Mouse (Mus musculus): ENCODE measurements around the gene Nol9. TPM values are rescaled to one million over a fixed set of nuclear protein-coding genes. Genes with fewer than 3 reads are reported as not detected.

The Nol9 gene
- polyA plus RNA-seq, 1 experiment from 2014 or later: 22.7 TPM

DNA sequence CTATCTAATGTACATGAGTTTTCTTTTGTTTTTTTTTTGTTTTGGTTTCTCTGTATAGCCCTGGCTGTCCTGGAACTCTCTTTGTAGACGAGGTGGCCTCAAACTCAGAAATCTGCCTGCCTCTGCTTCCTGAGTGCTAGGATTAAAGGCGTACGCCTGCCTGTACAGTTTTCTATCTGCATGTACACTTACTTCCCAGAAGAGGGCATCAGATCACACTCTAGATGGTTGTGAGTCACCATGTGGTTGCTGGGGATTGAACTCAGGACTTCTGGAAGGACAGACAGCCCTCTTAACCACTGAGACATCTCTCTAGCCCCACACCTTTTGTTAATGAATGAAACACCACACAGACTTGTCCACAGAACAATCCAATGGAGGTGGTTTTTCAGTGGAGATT lies 40.1 kb downstream of the Nol9 start:
- Histone ChIP-seq H3K36me3 (ENCODE audit: control insufficient read depth, insufficient read depth, low read length) (no peaks in the 10 kb centered on the region), H3K4me3 (ENCODE audit: low read length) (no peak overlapping the region), H3K4me1 (replicated peaks; ENCODE audit: control insufficient read depth, insufficient read depth, low read length) (no peaks in the 10 kb centered on the region), H3K27ac (ENCODE audit: low read length) (no peak overlapping the region), H3K27me3 (ENCODE audit: control insufficient read depth, insufficient read depth, low read depth, low read length) (no peaks in the 10 kb centered on the region), H3K9me3 (ENCODE audit: control insufficient read depth, low read length) (no peaks in the 10 kb centered on the region), H3K4me2 (ENCODE audit: low read depth, low read length) (no peak overlapping the region), H3K9ac (ENCODE audit: low read length) (no peak overlapping the region)
- ATAC-seq (ENCODE audit: low read depth): no peak
- WGBS: 82% methylated on average over 3 of the region's 3 CpGs

DNA sequence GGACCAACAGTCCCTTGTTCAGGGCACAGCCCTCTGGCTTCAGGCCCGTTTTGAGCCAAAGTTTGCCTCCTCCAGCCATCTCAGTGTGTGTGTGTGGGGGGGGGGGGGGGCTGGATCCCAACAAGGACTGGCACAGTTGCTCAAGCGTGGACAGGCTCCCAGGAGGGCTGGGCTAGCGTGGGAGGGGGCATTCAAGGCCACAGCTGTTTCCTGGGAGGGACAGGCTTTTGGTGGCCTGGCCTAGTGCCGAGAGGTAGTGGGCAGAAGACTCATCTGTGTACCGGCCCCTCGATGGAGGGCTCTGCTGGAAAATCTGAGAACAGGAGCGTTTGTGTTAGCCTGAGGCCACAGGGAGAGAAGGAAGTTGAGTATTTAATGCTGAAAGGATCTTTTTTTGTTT lies 40.8 kb downstream of the Nol9 start:
- H3K4me2 ChIP-seq (ENCODE audit: low read depth, low read length): no peak overlapping the region
- H3K4me1 ChIP-seq (replicated peaks; ENCODE audit: control insufficient read depth, insufficient read depth, low read length): no peaks in the 10 kb centered on the region
- 57% methylated on average over 7 of the region's 7 CpGs for WGBS
- no peak overlapping the region for H3K27ac ChIP-seq (ENCODE audit: low read length)
- H3K27me3 ChIP-seq (ENCODE audit: control insufficient read depth, insufficient read depth, low read depth, low read length): no peaks in the 10 kb centered on the region
- H3K9me3 ChIP-seq (ENCODE audit: control insufficient read depth, low read length): no peaks in the 10 kb centered on the region
- no peaks in the 10 kb centered on the region for H3K36me3 ChIP-seq (ENCODE audit: control insufficient read depth, insufficient read depth, low read length)
- ATAC-seq (ENCODE audit: low read depth): no peak
- no peak overlapping the region for H3K4me3 ChIP-seq (ENCODE audit: low read length)
- H3K9ac ChIP-seq (ENCODE audit: low read length): no peak overlapping the region

DNA sequence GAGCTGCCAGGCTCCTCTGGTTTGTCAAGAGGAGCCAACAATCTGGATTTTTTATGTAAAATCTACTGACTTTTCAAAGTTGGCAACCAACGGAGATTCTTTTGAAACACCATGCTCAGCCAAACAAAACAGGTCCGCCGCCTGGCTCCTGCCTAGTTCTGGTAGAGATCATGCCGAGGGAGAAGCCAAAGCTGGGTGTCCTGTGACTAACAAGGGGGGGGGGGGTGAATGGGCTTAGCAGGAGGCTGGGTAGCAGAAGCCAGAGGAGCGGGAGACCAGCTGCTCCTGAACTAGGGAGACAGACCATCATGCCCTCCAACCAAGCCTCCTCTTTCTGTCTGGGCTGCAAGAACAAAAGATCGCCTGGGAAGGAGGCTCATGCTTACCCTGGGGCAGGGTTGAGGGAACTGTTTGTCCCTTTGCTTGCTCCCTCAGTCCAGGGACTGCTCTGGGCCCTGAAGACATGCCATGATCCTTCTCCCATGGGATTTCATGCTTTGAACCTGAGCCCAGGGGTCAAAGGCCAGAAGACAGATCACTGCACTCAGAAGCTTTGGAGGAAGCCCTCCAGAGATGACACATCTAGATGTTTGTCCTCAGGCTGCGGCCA lies 44.6 kb downstream of the Nol9 start:
- 61% methylated on average over 7 of the region's 7 CpGs for WGBS
- no peaks in the 10 kb centered on the region for H3K27me3 ChIP-seq (ENCODE audit: control insufficient read depth, insufficient read depth, low read depth, low read length)
- H3K4me3 ChIP-seq (ENCODE audit: low read length): no peak overlapping the region
- no peak overlapping the region for H3K9ac ChIP-seq (ENCODE audit: low read length)
- H3K27ac ChIP-seq (ENCODE audit: low read length): no peak overlapping the region
- no peak overlapping the region for H3K4me2 ChIP-seq (ENCODE audit: low read depth, low read length)
- H3K36me3 ChIP-seq (ENCODE audit: control insufficient read depth, insufficient read depth, low read length): no peaks in the 10 kb centered on the region
- no peak for ATAC-seq (ENCODE audit: low read depth)
- peaks cover 6% of the 10 kb centered on the region for H3K4me1 ChIP-seq (replicated peaks; ENCODE audit: control insufficient read depth, insufficient read depth, low read length)
- no peaks in the 10 kb centered on the region for H3K9me3 ChIP-seq (ENCODE audit: control insufficient read depth, low read length)

DNA sequence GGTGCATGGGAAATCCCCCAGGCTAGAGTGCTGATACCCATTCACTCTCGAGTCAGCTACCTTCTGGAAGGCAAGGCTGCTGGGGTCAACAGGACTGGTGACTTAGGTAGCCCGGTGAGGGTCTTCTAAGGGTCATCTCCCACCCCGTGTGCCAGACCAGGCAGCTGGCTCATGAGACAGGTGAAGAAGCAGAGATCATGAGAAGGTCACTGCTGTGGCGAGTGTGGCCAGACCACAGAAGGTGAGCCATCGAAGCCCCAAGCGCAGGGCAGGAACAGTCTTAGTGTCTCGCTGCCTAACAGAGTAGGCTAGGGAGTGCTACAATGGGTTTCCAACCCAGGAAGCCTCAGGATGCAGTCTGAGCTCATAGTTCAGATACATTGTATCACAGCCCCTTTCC lies 45.5 kb downstream of the Nol9 start:
- Histone ChIP-seq H3K27me3 (ENCODE audit: control insufficient read depth, insufficient read depth, low read depth, low read length) (no peaks in the 10 kb centered on the region), H3K4me2 (ENCODE audit: low read depth, low read length) (no peak overlapping the region), H3K9me3 (ENCODE audit: control insufficient read depth, low read length) (no peaks in the 10 kb centered on the region), H3K27ac (ENCODE audit: low read length) (no peak overlapping the region), H3K4me1 (replicated peaks; ENCODE audit: control insufficient read depth, insufficient read depth, low read length) (peaks cover 6% of the 10 kb centered on the region), H3K9ac (ENCODE audit: low read length) (no peak overlapping the region), H3K36me3 (ENCODE audit: control insufficient read depth, insufficient read depth, low read length) (no peaks in the 10 kb centered on the region; the same call in 1 of the 2 replicates), H3K4me3 (ENCODE audit: low read length) (no peak overlapping the region)
- ATAC-seq (ENCODE audit: low read depth): no peak
- 82% methylated on average over 7 of the region's 7 CpGs for WGBS

DNA sequence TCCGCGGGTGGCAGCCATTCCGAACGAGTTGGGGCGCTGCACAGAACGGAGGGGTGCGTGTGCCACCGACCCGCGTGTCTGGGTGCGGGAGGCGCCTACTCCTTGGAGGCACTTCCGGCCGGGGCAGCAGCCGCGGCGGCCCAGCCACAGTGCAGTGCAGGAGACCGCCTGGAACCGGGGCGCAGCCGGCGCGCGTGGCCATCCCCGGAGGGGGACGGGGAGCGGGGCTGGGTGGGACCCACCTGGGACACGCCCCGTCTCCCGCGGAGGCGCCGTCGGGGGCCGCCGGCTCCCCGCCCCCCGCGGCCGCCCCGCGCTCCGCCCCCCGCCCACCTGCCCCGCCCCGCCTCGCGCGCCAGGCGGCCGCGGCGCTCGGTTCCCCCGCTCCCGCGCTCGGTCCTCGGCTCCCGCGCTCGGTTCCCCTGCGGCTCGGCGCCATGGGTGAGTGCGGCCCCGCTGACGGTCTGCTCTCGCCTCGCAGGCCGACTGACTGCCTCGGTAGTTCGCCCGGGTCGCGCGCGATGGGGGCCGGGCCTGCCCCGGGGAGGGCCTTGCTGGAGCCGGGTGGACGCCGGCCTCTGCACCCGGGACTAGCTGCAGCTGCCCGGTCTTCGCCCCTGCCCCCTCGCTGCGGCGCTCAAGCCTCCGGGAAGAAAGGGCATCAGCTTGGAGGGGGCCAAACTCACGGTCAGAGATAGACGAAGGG lies 47.5 kb downstream of the Nol9 start:
- H3K4me3 ChIP-seq (ENCODE audit: low read length): peak overlapping the region; percentile 79

DNA sequence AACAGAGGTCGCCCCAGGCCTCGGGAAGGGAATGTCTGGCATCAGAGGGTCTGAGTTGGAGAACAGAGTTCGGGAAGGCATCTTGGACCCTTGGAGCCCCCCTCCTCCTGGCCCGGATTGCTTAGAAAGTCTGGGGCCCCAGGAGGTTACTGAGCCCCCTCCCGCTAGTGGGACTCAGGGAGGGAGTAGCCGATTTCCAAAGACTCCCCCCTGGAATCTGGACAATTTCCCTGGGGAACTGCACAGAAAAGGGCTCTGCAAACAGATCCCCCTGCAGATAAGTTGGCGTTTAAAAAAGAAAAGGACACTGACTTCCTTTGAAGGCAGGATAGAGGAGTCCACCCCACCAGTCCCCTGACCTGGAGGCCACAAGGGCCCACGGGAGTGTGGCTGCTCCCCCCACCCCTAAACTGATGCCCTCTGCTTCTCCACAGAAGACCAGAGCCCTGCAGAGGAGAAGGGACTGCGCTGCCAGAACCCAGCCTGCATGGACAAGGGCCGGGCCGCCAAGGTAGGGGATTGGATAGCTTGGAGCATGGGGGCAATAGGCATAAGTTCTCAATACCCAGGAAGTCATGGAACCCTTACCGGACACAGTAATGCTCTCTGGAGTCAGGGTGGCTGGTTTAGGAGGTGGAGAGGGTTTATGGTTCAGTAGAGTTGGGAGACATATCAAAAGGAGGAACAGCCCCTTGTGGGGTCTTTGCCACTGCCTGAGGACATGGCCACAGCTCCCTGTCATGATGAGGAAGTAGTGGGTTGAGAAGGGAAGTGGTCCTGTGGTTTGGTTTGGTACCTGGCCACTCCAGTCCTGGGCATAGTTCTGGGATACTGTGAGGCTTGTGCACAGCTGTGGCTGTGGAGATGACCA lies 48.3 kb downstream of the Nol9 start:
- peaks cover 6% of the 10 kb centered on the region for H3K4me1 ChIP-seq (replicated peaks; ENCODE audit: control insufficient read depth, insufficient read depth, low read length)
- no peaks in the 10 kb centered on the region for H3K9me3 ChIP-seq (ENCODE audit: control insufficient read depth, low read length)
- H3K36me3 ChIP-seq (ENCODE audit: control insufficient read depth, insufficient read depth, low read length): no peaks in the 10 kb centered on the region; the same call in 1 of the 2 replicates
- peak overlapping the region; percentile 26 for H3K27ac ChIP-seq (ENCODE audit: low read length)
- ATAC-seq (ENCODE audit: low read depth): peak; percentile 13; the same call in 1 of the 2 replicates
- H3K4me3 ChIP-seq (ENCODE audit: low read length): peak overlapping the region; percentile 79
- peak overlapping the region; percentile 77 for H3K4me2 ChIP-seq (ENCODE audit: low read depth, low read length)
- H3K27me3 ChIP-seq (ENCODE audit: control insufficient read depth, insufficient read depth, low read depth, low read length): no peaks in the 10 kb centered on the region
- peak overlapping the region; percentile 83 for H3K9ac ChIP-seq (ENCODE audit: low read length)
- 8% methylated on average over 12 of the region's 12 CpGs for whole genome bisulfite sequencing

More for the DNA sequence above, 47.5 kb downstream of the Nol9 start:
- peak; percentile 92 for ATAC-seq (ENCODE audit: low read depth)
- Histone ChIP-seq H3K4me1 (replicated peaks; ENCODE audit: control insufficient read depth, insufficient read depth, low read length) (peaks cover 6% of the 10 kb centered on the region), H3K27me3 (ENCODE audit: control insufficient read depth, insufficient read depth, low read depth, low read length) (no peaks in the 10 kb centered on the region), H3K36me3 (ENCODE audit: control insufficient read depth, insufficient read depth, low read length) (no peaks in the 10 kb centered on the region; the same call in 1 of the 2 replicates), H3K9me3 (ENCODE audit: control insufficient read depth, low read length) (no peaks in the 10 kb centered on the region), H3K27ac (ENCODE audit: low read length) (peak overlapping the region; percentile 26), H3K9ac (ENCODE audit: low read length) (peak overlapping the region; percentile 83), H3K4me2 (ENCODE audit: low read depth, low read length) (peak overlapping the region; percentile 77)
- under 1% methylated on average over 43 of the region's 92 CpGs for WGBS

DNA sequence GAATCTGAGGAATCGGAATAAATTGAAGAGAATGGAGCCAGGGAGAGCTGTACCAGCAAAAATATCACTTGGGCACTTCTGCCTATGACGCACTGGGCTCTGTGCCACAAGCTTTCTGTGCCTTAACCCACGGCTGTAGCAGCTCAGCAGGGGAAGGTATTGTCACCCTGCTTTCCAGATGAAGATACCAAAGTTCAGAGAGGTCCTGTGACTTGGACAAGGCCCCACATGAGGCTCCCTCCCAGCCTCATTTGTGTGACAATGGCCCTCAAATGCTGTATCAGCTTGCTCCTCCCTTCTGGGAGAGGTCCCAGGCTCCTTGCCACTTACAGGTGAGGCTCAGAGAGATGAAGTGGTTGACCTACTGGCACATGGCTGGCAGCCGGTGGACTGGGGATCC lies 49.0 kb downstream of the Nol9 start:
- H3K27ac ChIP-seq (ENCODE audit: low read length): no peak overlapping the region

DNA sequence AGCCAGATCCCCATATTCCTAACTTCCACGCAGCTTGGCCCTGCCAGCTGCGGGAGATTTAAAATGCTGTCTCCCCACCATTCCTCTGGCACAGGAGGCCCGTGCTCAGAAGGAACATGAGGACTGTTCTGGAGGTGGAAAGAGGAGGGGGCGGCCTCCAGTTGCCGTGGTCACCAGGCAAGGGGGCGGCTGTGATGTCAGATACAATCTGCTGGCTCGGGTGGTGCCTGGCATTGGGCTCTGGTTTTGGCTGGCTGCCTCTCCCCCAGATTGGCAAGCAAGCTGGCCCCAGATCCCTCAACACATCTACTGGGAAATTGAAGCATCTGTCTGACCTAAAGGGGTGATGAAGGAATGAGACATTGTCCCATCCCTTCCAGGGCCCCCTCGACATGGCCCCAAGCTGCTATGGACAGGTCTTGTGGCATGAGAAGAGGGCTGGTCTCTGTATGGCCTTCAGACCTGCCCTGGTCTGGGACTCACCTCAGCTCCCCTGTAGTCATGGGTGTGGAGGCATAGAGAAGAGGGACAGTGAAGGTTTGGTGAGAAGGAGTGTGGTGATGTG lies 49.5 kb downstream of the Nol9 start:
- Histone ChIP-seq H3K4me2 (ENCODE audit: low read depth, low read length) (no peak overlapping the region), H3K4me3 (ENCODE audit: low read length) (no peak overlapping the region), H3K9ac (ENCODE audit: low read length) (no peak overlapping the region), H3K27ac (ENCODE audit: low read length) (no peak overlapping the region), H3K27me3 (ENCODE audit: control insufficient read depth, insufficient read depth, low read depth, low read length) (no peaks in the 10 kb centered on the region), H3K9me3 (ENCODE audit: control insufficient read depth, low read length) (no peaks in the 10 kb centered on the region), H3K36me3 (ENCODE audit: control insufficient read depth, insufficient read depth, low read length) (no peaks in the 10 kb centered on the region; the same call in 1 of the 2 replicates), H3K4me1 (replicated peaks; ENCODE audit: control insufficient read depth, insufficient read depth, low read length) (peaks cover 6% of the 10 kb centered on the region)
- ATAC-seq (ENCODE audit: low read depth): no peak
- WGBS: 58% methylated on average over 8 of the region's 8 CpGs

More for the DNA sequence above, 49.0 kb downstream of the Nol9 start:
- Histone ChIP-seq H3K36me3 (ENCODE audit: control insufficient read depth, insufficient read depth, low read length) (no peaks in the 10 kb centered on the region; the same call in 1 of the 2 replicates), H3K27me3 (ENCODE audit: control insufficient read depth, insufficient read depth, low read depth, low read length) (no peaks in the 10 kb centered on the region), H3K9me3 (ENCODE audit: control insufficient read depth, low read length) (no peaks in the 10 kb centered on the region), H3K9ac (ENCODE audit: low read length) (peak overlapping the region; percentile 83; the same call in 1 of the 2 replicates), H3K4me1 (replicated peaks; ENCODE audit: control insufficient read depth, insufficient read depth, low read length) (peaks cover 6% of the 10 kb centered on the region), H3K4me3 (ENCODE audit: low read length) (peak overlapping the region; percentile 79; the same call in 1 of the 2 replicates), H3K4me2 (ENCODE audit: low read depth, low read length) (peak overlapping the region; percentile 77)
- ATAC-seq (ENCODE audit: low read depth): no peak
- WGBS: 30% methylated on average over 4 of the region's 4 CpGs

Measured in lung, embryonic 16.5 days (tissue).